Mouse (Mus musculus) cerebellum, adult 9-10 months (tissue): ENCODE measurements around the gene Cd3d.
"Not testable (repeated sequence)": the region's sequence is repeated elsewhere in the genome, so short reads cannot be mapped to it uniquely, and the experiment has no call there.

ENCODE experiments used
- DNase-seq: peaks from one replicate; pipeline ENCODE4 v3.0.0; 2022

The Cd3d gene

DNA sequence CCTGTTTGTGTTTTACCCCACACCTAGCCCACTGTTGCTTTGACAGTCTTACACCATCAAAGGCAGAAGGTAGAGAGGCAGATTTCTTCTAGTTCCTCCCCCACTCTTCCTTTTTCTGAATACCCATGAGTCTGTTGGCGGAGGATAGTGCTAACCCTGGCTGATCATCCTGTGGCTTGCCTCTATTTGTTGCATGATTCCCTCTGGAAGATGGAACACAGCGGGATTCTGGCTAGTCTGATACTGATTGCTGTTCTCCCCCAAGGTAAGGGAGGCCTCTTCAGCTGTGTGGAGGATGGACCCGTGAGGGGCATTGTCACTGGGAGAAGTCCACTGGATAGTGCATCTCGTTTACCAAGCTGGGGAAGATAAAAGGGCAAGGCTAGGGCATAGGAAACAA lies at the start of gene Cd3d:
Gene Cd3d, plus strand, starts transcription at position 111 of the 400 bp plus-strand sequence.
- no peak for DNase-seq

DNA sequence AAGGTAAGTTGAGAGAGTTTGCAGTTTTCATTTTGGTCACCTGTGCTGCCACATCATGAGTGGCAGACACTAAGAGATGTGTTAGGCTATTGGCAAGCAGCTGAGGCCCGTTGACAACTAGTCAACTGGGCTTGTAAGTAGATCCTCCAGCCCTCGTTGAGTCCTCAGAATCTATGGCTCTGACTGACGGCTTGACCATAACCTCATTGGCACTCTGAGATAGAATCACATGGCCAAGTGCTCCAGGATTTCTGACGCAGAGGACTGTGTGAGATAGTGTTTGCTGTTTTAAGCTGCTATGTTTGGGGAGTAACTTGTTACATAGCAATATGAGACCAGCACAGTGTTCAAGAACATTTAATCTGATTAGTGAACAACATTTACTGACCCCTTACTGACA lies 39.8 kb upstream of the Cd3d start:
- DNase-seq, result no peak

- DNase-seq, result peak; percentile 91
Measured at GRCm38 (mm10) chr9:44942421-44942820, 39.2 kb upstream of the Cd3d start.

DNA sequence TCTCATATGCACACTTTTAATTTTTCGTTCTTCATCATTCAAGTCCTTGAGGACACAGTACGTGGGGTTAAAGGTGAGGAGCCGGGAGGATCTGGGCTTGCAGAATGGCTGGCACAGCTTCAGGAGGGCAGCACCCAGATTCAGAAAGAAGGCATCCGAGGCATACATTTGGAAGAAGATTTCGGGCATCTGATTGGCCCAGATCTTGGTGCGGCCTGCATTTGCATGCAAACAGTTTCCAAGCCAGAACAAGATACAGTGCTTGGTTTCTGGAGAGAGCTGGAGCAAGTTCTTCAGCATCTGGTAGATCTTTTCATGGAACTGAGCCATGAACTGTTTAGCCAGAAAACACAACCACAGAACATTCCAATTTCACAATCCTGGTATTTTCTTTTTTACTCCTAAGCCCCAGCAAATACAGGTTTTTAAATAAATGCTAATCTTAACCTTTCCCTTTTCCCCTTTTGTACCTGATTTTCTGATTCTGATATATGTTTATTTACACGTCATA lies 35.3 kb upstream of the Cd3d start:
- DNase-seq, result no peak

GRCm38 (mm10) chr9:44947836-44948235 lies 33.8 kb upstream of the Cd3d start:
- DNase-seq, result no peak

DNA sequence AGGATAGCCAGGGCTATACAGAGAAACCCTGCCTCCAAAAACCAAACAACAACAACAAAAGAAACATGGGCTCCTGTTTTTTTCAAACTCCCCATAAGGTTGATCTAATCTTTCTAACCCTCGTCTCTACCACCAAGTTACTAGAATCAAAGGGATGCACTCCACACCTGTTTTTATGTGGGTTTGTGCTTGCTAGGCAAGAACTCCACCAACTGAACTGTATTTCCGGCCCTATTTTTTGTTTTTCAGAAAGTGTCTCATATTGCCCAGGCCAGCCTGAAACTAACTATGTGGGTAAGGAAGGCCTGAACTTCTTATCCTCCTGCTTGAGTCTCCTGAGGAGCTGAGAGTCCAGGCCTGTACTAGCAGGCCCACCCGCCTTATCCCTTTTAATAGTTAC lies 27.2 kb upstream of the Cd3d start:
- DNase-seq, result no peak

DNA sequence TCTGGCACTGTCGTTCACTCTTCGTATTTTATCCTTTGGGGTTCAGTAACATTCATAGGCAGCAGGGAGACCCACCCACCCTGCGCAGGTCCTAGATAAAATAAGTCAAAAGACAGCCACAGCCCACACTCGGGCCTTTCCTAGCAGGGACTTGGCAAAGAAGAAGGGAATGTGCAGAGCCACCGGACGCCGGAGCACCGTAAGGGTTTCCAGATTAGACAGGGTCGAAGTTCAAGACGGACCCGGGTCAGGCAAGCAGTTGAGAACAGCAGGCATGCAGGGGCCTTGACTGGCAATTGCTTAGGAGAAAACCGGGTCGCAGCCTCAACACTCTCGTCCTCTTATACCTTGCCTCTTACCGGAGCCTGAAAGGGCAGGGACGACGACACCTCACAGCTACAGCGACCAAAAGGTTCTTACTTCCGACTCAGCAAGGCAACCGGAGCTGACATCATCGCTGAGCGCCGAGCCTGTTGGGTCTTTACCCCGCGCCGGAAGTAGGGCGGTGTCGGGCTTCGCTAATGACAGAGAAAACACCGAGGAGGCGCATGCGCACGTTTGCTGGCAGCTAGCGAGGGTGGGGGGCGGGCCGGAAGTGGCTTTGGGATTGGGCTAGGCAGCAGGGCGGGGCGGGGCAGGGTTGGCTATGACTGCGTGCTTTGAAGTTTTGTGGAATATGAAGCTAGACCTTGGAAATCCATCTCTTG lies 16.3 kb upstream of the Cd3d start, which contains the start of gene Ube4a:
Gene Ube4a, minus strand, starts transcription at position 475 of the 707 bp plus-strand sequence.
- peak; percentile 99 for DNase-seq

GRCm38 (mm10) chr9:44965833-44966466 lies 15.6 kb upstream of the Cd3d start:
- DNase-seq, result no peak

DNA sequence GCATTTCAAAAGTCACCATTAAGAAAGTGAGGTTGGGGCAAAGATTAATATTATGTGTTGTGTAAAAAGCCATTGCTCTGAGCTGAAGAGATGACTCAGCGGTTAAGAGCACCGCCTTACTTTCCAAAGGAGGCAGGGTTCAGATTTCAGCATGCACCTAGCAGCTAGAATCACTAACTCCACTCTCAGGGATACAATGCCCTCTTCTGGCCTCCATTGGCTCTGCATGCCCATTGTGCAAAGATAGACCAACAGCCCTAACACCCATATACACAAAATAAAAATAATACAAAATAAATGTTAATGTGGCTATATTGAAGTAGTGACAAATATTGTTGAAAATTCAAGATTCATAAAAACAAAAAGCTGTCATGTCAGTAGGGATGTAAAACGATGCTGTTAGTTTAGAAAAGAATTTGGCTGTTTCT lies 14.8 kb upstream of the Cd3d start:
- peak; percentile 91 for DNase-seq

GRCm38 (mm10) chr9:44967763-44968162 lies 13.8 kb upstream of the Cd3d start:
- DNase-seq, result not testable (repeated sequence)

DNA sequence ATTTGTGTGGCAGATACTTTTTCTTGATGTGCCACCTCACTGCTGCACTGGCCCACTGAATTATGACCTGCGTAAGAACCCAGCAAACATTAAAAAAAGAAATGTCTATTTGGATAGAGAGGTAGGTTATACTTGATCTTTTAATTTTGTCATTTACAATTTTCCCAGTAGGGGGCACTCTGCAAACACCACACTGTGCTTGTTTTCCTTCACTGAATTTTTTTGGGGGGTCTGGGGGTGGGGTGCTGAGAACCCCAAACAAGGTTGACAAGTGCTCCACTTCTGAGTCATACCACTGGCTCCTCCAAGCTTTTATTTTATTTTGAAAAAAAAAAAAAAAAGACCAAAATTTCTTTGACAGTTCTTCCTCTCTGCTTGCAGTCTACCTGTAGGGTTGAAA lies 12.1 kb upstream of the Cd3d start:
- DNase-seq, result no peak

- no peak for DNase-seq
Measured at GRCm38 (mm10) chr9:44977813-44978212, 3.8 kb upstream of the Cd3d start.

DNA sequence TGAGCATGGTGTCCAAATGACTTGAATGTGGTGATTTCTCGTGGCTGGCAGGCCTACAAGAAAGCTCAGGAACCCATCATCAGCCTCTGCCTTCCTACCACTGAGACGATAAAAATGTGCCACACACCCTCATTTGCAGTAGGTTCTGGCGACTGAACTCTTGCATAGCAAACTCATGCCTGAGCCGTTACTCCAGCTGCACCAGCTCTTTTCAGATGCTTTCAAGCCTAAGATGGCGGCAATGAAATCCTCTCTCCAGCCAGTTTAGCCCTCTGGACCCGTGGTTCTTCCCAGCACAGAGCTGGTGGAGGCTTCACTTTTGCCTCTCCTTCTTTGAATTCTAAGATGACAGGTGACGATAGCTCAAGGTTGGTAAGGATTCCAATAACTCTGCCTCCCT lies 1.8 kb upstream of the Cd3d start:
- DNase-seq, result no peak

DNA sequence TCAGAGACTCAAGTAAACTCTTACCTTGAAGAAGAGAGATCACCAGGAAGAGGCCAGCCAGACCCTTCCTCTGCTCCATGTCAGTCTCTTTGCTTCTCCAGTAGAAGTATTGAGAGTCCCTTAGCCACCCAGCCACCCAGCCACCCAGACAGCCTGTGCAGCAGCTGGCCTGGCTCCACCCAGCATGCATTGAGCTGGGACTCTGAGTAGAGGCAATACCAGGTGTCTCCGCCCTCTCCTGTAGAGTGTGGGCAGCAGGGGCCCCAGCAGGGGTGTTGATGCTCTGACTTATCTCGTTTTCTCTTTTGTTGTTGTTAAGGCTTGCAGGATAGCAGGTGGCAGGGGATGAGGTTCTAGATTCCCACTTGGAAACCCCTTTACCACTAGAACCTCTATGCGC lies 1.3 kb upstream of the Cd3d start, which contains the start of gene Cd3g:
Gene Cd3g, minus strand, starts transcription at position 190 of the 400 bp plus-strand sequence.
- no peak for DNase-seq

GRCm38 (mm10) chr9:44981104-44981503 lies 482 bp upstream of the Cd3d start:
- no peak for DNase-seq

DNA sequence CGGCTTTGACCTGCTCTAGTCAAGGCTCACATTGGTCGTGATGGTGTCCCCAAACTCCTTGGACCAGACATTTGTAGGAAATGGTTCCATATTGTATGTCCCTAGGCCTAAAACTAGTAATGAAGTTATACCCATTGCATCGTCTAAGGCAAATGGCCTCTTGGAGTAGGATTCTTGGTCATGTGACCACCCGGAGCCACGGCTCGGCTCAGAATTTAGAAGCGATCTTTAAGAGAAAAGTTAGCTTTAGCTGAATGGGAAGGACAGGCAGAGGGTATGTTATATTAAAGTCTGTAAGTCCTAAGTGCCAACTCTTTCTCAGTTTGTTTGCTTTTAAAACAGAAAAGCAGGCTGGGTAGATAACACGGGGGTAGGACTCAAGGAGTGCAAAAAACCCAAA lies 495 bp downstream of the Cd3d start:
- DNase-seq, result no peak

DNA sequence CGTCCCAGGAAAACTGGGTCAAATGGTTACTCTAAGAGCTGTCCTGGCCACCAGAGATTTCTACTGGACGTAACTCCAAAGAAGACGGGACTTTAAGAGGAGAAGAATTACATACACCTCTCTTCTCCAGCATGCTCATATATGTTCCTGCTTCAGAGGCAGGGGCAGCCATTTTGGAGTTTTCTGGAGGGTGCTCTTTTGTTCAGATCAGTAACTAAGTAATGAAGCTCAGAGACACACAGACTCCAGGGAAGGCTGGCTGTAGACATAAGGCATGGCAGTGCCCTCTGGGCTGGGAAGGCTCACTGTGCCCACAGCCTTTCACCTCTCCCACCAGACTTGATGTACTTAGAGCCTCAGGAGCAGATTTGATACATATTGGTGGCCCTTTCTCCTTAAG lies 945 bp downstream of the Cd3d start:
- DNase-seq, result no peak

DNA sequence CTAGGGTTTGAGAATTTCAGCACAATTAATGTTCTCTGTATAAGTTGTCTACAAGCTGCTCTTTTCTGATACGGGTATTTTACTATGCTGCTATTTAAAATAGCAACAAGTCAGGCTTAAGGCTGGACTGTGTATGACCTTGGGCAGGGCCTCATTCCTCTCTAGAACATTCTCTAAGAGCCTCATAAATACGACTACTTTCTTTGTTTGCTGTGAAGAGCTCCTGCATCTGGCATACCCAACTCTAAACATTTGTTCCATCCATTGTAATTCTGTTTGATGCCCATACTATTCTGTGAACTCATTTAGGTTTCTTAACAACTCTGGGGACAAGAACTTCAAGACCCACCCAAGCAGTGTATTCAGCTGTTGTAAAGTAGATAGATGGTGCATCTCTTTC lies 1.4 kb downstream of the Cd3d start:
- no peak for DNase-seq

DNA sequence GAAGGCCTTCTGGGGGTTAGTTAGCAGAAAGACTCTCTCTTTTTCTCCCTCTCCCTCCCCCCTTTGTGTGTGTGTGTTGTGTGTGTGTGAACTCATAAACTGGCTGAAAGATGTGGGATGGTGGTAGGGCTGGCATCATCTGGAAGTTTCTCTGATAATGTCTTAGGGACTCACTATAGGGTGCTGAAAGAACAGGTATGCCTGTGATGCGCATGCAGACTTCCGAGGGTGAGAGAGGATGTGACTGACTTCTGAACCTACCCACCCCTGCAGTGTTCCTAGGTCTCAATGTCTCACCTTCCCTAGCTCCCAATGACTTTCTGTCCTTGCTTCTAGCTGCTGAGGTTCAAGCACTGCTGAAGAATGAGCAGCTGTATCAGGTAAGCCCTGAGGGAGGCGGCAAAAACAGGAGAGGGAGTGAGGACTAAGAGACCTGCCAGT lies 4.2 kb downstream of the Cd3d start:
- no peak for DNase-seq

DNA sequence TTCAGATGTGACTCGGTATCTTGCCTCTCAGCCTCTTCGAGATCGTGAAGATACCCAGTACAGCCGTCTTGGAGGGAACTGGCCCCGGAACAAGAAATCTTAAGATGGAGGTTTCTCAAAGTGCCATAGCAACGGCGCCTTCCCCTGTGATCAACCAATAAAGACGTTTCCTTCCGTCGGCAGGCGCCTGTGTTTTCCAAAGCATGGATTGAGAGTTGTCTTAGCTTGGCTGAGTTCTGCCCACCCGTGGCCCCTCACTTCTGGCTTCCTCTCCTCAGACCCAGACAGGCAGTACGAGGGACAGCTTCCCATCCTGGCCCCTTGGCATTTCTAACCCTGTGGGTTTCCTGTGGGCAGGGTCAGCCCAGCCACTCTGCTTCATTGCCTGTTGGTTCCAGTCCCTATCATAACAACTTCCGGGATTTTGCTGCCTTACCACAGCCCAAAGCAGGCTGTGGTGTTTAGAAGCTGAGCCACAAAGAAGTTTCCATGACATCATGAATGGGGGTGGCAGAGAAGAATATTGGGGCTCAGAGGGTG lies 4.7 kb downstream of the Cd3d start:
- DNase-seq, result no peak

DNA sequence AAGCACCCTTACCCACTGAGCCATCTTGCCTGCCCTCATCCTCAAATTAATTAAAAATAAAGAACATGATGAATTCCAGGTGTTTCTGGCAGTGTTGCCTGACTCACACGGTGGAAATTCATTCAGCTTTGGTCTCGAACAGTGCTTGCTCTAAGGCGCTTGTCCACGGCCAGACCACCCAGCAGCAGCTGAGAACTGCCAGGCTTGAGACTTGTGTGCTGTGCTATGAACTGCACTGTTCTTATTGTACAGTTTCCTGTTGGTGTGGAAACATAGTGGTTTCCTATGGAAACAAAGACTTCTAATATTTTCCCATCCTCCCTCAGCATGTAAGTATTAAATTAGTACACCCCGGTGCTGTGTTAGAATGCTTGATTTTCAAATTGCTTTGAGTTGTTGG lies 5.4 kb downstream of the Cd3d start:
- no peak for DNase-seq

DNA sequence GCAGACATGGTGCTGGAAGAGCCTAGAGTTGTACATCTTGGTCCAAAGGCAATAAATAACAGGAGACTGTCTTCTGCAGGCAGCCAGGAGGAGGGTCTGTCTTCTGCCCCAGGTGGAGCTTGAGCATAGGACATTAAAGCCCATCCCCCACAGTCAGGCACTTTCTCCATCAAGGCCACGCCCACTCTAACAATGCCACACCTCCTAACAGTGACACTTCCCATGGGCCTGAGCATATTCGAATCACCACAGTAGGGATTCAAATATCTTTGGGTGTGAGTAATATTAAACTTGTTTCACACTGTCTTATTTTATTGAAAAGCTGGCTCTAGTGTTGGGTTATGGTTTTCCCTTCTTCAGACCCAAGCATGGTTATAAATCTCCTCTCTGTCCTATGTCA lies 10.2 kb downstream of the Cd3d start:
- DNase-seq, result no peak

- peak; percentile 68 for DNase-seq
Measured at GRCm38 (mm10) chr9:44992271-44992670, 10.7 kb downstream of the Cd3d start.

DNA sequence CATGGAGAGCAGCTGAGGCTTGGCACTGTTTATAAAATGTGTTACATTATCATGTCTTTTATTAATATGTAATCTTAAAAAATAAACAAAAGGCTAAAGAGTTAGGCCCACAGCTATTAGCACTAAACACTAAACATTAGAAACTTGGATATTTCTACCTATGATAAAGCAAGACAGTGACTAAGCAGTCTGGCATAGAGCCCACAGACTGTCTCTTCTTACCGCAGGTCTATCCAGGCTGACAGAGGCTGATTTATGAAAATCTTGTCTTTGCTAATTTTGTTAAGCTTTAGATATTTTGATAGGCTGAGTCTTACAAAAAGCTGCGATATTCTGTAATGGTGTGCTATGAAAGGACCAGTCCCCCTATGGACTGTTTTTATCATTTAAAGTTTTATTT lies 11.7 kb downstream of the Cd3d start:
- DNase-seq, result no peak
